ENCODE assay signal across 16 mouse cellular contexts in the genomic region with DNA sequence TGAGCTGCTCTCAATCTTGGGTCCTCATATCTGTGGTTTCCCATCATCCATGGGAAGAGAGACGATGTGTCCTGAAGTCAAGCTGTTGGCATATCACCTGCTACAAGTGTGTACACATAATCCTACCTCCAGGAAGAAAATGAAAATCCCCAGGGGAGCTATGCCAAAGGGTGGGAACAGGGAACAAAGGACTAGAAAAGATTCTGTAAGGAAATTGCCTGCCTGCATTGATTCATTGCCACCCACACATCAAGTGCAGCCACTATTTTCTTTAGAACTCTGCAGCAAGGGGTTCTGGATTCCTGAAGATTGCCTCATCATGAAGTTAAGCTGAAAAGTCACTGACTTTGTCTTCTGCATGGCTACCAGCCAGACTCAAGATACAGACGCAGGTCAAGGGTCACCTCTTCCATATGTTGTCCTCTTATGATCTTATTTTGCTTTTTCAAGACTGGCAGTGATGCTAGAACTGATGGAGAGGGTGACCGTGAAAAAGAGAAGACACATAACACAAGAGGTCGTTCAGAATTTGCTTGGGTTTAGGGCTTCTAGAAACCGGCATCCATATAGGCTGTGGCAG.
"Had no signal": no experiment of that assay in that cellular context is flagged by ENCODE, and none has a peak within 500 bp of the region (broad histone marks: within the 10 kb centered on the region; RNA-seq: fewer than 3 reads in every experiment).

No protein-coding gene starts in this region.

- DNase-seq: kidney, adult 11 months; kidney, adult 9 months; kidney, postnatal 36 days; right cerebral cortex, adult 18-20 months; right cerebral cortex, postnatal 25 days; thymus, adult 2 months; thymus, postnatal 36 days had no signal

- H3K4me2 ChIP-seq: limb, embryonic 13.5 days; liver, embryonic 15.5 days; lung, embryonic 15.5 days; midbrain, embryonic 12.5 days had no signal

- H3K27me3 ChIP-seq: limb, embryonic 13.5 days; liver, embryonic 15.5 days; lung, embryonic 15.5 days; megakaryocyte, embryonic 14.5 days; midbrain, embryonic 12.5 days had no signal

- H3K4me3 ChIP-seq: layer of hippocampus, adult 2 months; limb, embryonic 13.5 days; liver, embryonic 15.5 days; lung, embryonic 15.5 days; megakaryocyte, embryonic 14.5 days; midbrain, embryonic 12.5 days had no signal

- H3K36me3 ChIP-seq: limb, embryonic 13.5 days; liver, embryonic 15.5 days; lung, embryonic 15.5 days; midbrain, embryonic 12.5 days had no signal

- ATAC-seq: inflammation-experienced regulatory T-cells, adult 6 months had no signal

- H3K4me1 ChIP-seq: limb, embryonic 13.5 days; megakaryocyte, embryonic 14.5 days; midbrain, embryonic 12.5 days had no signal

- H3K9ac ChIP-seq: limb, embryonic 13.5 days; liver, embryonic 15.5 days; lung, embryonic 15.5 days; midbrain, embryonic 12.5 days had no signal

- H3K9me3 ChIP-seq: limb, embryonic 13.5 days; liver, embryonic 15.5 days; lung, embryonic 15.5 days; midbrain, embryonic 12.5 days had no signal

- H3K27ac ChIP-seq: kidney, postnatal 0 days; layer of hippocampus, adult 2 months; limb, embryonic 13.5 days; liver, embryonic 15.5 days; lung, embryonic 15.5 days; macrophage; midbrain, embryonic 12.5 days had no signal
